Mouse (Mus musculus) Patski (cell line): ENCODE measurements around the gene Hivep3. TPM values are rescaled to one million over a fixed set of nuclear protein-coding genes. Genes with fewer than 3 reads are reported as not detected.

ENCODE experiments used
- ATAC-seq: fragments of 100-300 bp; one replicate; pipeline ENCODE4 v1.8.0; 2021
- CTCF ChIA-PET: fragments of 350-600 bp; sonication (Branson Sonifier 250); formaldehyde crosslinking; loops from one replicate; lab custom pipeline; 2022; ENCODE audit warnings: inconsistent platforms; lab: Charles Lee
- POLR2A ChIA-PET: fragments of 350-600 bp; sonication (Branson Sonifier 250); formaldehyde crosslinking; loops from one replicate; lab custom pipeline; 2022; ENCODE audit warnings: antibody characterized with exemption, inconsistent platforms; lab: Charles Lee
- DNase-seq: peaks from one replicate; pipeline ENCODE4 v3.0.0-alpha.2; 2011; ENCODE audit warnings: low read depth, low spot score
- H3K27me3 ChIP-seq: fragments of 371-371 bp; one replicate; pipeline ENCODE4 v1.5.1; 2021
- CTCF ChIP-seq: fragments of 100-300 bp; IDR thresholded peaks from one replicate; pipeline ENCODE4 v1.5.1; 2021
- in situ Hi-C: fragments of 300-500 bp; cut with MboI; formaldehyde crosslinking; loops from 3 replicates; pipeline ENCODE4 v1.11.1; 2018; ENCODE audit warnings: low pct_unique_long_range_greater_than_20kb, mixed read lengths
- polyA plus RNA-seq: library from polyadenylated mRNA; unstranded; gene quantifications from one replicate; pipeline ENCODE4 v1.2.3, GENCODE M21; 2021

Gene Hivep3
- polyA plus RNA-seq, 1 experiment from 2014 or later = 4.4 TPM

GRCm38 (mm10) chr4:119761459-119762121 is 28.0 kb downstream of the Hivep3 start:
- ATAC-seq (no peak), DNase-seq (no peak)
- POLR2A ChIA-PET = no interaction called here
- no peak for TF ChIP-seq CTCF
- CTCF ChIA-PET = no interaction called here
- no peaks in the 10 kb centered on the region for H3K27me3 ChIP-seq
- in situ Hi-C loops = no loop called here

- ChIA-PET POLR2A (no interaction called here), CTCF (no interaction called here)
- no peak for TF ChIP-seq CTCF
- ATAC-seq = no peak
- no peaks in the 10 kb centered on the region for H3K27me3 ChIP-seq
- in situ Hi-C loops = no loop called here
- DNase-seq = no peak
These were observed 28.6 kb downstream of the Hivep3 start for GRCm38 (mm10) chr4:119762171-119762570.

DNA sequence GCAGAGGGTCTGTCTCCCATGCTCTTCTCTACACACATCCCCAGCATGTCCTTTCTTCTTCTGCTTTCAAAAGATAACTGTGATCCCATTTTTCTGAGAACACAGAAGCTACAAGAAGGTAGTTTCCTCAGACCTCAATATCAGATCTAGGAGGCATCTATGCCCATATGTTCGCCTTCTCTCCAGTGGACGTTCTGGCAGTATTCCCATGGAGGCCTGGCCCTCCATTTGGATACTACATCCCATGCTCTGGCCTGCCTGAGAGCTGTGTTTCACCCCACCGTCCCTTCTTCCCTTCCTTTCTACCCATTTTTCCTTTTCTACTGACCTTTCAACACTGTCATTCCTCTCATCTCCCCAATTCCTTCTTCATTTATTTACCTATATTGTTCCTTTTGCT is 34.5 kb downstream of the Hivep3 start:
- H3K27me3 ChIP-seq = no peaks in the 10 kb centered on the region
- CTCF ChIA-PET = interaction anchor here (1.4 kb wide), 1 partner anchor 9 kb away, joined by 3 read pairs; no protein-coding TSS in a partner anchor
- no peak for TF ChIP-seq CTCF
- in situ Hi-C loops = no loop called here
- no peak for ATAC-seq
- POLR2A ChIA-PET = no interaction called here
- no peak for DNase-seq

DNA sequence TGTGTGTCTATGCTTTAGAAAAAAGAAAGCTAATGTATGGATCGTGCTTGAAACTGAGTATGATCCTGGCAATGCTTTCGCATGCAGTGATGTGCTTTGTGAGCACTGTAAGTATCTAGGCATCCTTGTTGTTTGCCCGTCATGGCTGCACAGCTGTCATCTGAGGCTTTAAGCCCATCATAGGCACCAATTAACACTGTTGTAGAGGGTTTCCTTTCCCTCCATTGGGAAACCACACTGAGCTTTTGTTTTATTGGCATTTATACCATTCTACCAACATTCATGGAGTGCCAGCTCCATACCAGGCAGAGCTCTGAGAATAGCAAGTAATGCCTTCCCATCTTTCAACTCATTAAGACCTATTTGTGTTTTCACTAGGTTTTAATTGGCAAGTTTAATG is 42.3 kb downstream of the Hivep3 start:
- H3K27me3 ChIP-seq = no peaks in the 10 kb centered on the region
- CTCF ChIA-PET = interaction anchor here (1.1 kb wide), 1 partner anchor 14 kb away, joined by 4 read pairs; no protein-coding TSS in a partner anchor
- ATAC-seq = no peak
- TF ChIP-seq CTCF = no peak
- no peak for DNase-seq
- POLR2A ChIA-PET = no interaction called here
- in situ Hi-C loops = no loop called here

GRCm38 (mm10) chr4:119777146-119777545 is 43.6 kb downstream of the Hivep3 start:
- ChIA-PET CTCF (no interaction called here), POLR2A (interaction anchor here (0.5 kb wide), 1 partner anchor 15 kb away, joined by 3 read pairs; no protein-coding TSS in a partner anchor)
- H3K27me3 ChIP-seq = no peaks in the 10 kb centered on the region
- DNase-seq = no peak
- no peak for TF ChIP-seq CTCF
- in situ Hi-C loops = no loop called here
- no peak for ATAC-seq

DNA sequence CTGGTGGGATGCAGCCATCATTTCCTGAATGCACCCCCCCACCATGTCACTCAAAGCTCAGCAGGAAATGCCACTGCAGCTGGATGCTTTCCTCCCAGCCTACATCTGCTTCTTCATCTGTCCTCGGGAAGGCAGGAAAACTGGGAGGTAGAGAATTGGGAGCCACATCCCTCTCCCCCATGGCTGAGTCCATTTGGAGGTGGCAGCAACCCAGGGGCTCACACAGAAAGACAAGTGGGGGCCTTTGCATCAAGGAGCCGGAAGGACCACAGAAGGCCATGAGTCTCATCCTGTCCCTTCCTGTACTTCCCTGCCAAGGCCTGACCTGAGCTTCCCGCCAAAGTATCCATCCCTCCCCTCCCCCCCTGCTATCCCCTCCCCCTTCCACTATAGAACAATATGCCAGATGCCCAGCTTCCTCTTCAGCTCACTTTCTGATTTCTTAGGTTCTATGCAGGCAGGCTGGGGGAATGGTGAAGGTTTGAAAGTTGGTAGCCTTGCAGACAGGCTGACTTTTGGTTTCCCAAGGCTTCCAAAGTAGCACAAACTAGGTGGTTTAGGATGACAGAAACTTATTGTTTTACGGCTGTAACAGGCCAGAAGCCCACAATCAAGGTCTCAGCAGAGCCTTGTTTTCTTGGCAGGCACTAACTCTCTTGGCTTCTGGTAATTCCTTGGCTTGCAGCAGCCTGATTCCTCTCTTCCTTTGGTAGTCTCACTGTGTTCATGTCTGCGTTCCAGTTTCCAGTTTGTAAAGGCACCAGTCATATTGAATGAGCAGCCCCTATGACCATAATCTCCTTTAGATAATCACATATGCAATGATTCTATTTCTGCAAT is 46.2 kb downstream of the Hivep3 start:
- DNase-seq = no peak
- TF ChIP-seq CTCF = no peak
- no peak for ATAC-seq
- in situ Hi-C loops = no loop called here
- CTCF ChIA-PET = no interaction called here
- POLR2A ChIA-PET = no interaction called here
- H3K27me3 ChIP-seq = no peaks in the 10 kb centered on the region

- ATAC-seq (no peak), DNase-seq (no peak)
- POLR2A ChIA-PET = no interaction called here
- no peak for TF ChIP-seq CTCF
- CTCF ChIA-PET = no interaction called here
- in situ Hi-C loops = no loop called here
- H3K27me3 ChIP-seq = no peaks in the 10 kb centered on the region
These were observed 47.3 kb downstream of the Hivep3 start for GRCm38 (mm10) chr4:119780881-119781280.

DNA sequence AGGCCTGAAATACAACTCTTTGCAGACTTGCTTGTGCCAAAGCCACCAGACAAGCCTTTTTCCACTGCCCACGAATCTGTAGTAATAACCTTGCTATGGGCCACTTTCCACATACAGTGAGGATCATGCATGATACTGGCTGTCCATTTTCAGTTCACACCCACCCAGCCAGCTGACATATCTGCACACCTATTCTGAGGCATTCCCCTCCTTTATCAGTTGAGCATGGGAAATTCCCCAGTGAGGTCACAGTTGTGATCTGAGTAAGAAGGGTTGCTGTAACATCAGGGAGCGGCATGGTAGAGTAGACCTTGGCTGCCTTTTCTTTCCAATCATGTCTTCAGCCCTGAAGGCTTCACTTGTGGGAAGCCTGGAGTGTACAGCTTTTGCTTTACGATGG is 51.4 kb downstream of the Hivep3 start:
- in situ Hi-C loops = no loop called here
- ATAC-seq = no peak
- no peaks in the 10 kb centered on the region for H3K27me3 ChIP-seq
- ChIA-PET CTCF (no interaction called here), POLR2A (no interaction called here)
- DNase-seq = no peak
- TF ChIP-seq CTCF = no peak

GRCm38 (mm10) chr4:119786307-119786706 is 52.7 kb downstream of the Hivep3 start:
- TF ChIP-seq CTCF = no peak
- CTCF ChIA-PET = no interaction called here
- in situ Hi-C loops = no loop called here
- POLR2A ChIA-PET = no interaction called here
- no peaks in the 10 kb centered on the region for H3K27me3 ChIP-seq
- no peak for ATAC-seq
- peak; percentile 56 for DNase-seq

DNA sequence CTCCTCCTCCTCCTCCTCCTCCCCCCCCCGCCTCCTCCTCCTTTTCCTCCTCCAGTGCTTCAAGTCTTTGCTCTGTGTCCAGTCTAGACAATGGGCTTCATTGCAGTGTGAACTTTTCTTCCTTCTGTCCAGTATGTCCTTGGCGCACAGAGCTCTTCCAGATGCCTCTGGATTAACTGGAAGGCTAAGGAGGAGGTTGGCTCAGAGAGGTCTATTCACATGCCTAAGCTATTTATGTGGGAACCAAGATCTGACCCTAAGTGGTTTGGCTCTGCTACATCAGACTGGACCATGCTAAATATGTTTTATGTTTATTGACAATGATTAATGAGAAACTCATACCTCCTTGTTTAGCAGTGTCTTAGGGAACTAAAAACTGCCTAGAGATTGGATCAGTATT is 53.1 kb downstream of the Hivep3 start:
- no peak for DNase-seq
- ChIA-PET CTCF (no interaction called here), POLR2A (no interaction called here)
- ATAC-seq = no peak
- no peaks in the 10 kb centered on the region for H3K27me3 ChIP-seq
- in situ Hi-C loops = no loop called here
- no peak for TF ChIP-seq CTCF

GRCm38 (mm10) chr4:119788746-119789145 is 55.2 kb downstream of the Hivep3 start:
- DNase-seq (no peak), ATAC-seq (no peak)
- CTCF ChIA-PET = interaction anchor here (0.7 kb wide), 1 partner anchor 55 kb away, joined by 3 read pairs; the partner anchor contains the start of gene Hivep3
- POLR2A ChIA-PET = no interaction called here
- H3K27me3 ChIP-seq = no peaks in the 10 kb centered on the region
- no peak for TF ChIP-seq CTCF
- in situ Hi-C loops = no loop called here
